Mouse (Mus musculus): Measurements from ENCODE around the gene Med25. TPM values are rescaled to one million over a fixed set of nuclear protein-coding genes. Genes with fewer than 3 reads are reported as not detected.

The Med25 gene
- polyA plus RNA-seq, 1 experiment from 2014 or later = 220 TPM

DNA sequence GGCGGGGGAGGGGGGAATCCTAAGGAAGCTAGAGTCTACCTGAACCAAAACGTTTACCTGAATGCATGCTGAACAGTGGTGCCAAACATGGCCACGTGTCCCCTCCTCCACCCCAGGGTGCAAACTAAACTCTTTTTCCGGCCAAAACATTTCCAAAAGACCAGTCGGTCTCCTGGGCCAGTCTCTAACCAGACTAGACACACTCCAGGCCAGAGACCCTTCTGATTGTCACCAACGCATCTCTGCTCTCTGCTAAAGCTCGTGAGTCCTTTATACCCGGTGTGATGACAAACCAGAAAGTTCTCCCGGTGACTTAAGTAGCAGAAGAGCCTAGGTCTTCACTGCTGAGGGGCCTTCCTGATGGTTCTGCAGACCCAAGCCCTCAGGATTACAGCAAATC is 24.7 kb downstream of the Med25 start:
- no peaks in the 10 kb centered on the region for H3K9me3 ChIP-seq (replicated peaks)
- H3K4me3 ChIP-seq = peak overlapping the region; percentile 98
- peaks cover 55% of the 10 kb centered on the region for H3K36me3 ChIP-seq
- WGBS = 57% methylated on average over 9 of the region's 9 CpGs
- H3K4me1 ChIP-seq = peaks cover 57% of the 10 kb centered on the region
- H3K27ac ChIP-seq (replicated peaks) = peak overlapping the region; percentile 99
- no peak for DNase-seq (ENCODE audit: low spot score)
- no peaks in the 10 kb centered on the region for H3K27me3 ChIP-seq (ENCODE audit: low read depth, poor library complexity, severe bottlenecking)

- H3K4me3 ChIP-seq = peak overlapping the region; percentile 98
- peaks cover 55% of the 10 kb centered on the region for H3K4me1 ChIP-seq
- H3K27ac ChIP-seq (replicated peaks) = peak overlapping the region; percentile 55
- no peak for DNase-seq (ENCODE audit: low spot score)
- 82% methylated on average over 19 of the region's 19 CpGs for WGBS
- peaks cover 61% of the 10 kb centered on the region for H3K36me3 ChIP-seq
- no peaks in the 10 kb centered on the region for H3K27me3 ChIP-seq (ENCODE audit: low read depth, poor library complexity, severe bottlenecking)
- H3K9me3 ChIP-seq (replicated peaks) = no peaks in the 10 kb centered on the region
These were observed 25.4 kb downstream of the Med25 start for GRCm38 (mm10) chr7:44867010-44867702.

DNA sequence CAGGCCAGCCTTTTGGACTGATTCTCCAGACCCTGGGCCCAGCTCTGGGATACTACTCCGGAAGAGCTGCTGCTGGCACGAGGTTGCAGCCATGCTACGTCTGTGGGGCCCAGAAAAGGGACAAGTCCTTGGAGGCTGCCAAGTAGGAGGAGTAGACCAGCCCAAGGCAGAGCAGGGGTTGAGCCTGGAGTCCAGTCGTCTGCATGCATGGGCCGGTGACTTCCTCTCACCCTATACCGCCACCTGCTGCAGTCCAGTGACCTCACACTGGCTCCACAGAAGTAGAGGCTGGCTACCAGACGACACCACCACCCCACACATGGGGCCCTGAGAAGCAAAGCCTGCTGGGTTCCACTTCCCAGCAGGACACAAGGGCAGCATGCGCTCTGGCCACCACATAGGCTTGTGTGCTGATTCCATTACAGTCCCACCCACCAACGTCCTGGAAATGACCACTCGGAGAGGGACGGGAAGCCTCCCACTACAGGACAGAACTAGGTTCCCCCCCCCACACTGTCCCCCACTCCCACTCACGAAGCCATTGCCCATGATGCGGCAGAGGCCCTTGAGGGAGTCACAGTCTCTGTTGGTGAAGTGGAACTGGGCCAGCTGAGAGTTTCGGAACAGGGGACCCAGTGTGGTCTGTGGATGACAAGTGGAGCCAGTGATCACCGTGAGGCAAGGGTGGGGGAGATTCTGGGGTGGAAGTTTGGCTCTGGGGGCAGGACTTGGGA is 26.1 kb downstream of the Med25 start:
- no peaks in the 10 kb centered on the region for H3K9me3 ChIP-seq (replicated peaks)
- H3K27me3 ChIP-seq (ENCODE audit: low read depth, poor library complexity, severe bottlenecking) = no peaks in the 10 kb centered on the region
- no peak for DNase-seq (ENCODE audit: low spot score)
- H3K36me3 ChIP-seq = peaks cover 68% of the 10 kb centered on the region
- 76% methylated on average over 15 of the region's 15 CpGs for WGBS
- H3K4me3 ChIP-seq = peak overlapping the region; percentile 98
- H3K4me1 ChIP-seq = peaks cover 55% of the 10 kb centered on the region
- peak overlapping the region; percentile 55; the same call in 1 of the 2 replicates for H3K27ac ChIP-seq (replicated peaks)

- 92% methylated on average over 24 of the region's 24 CpGs for WGBS
These were observed 27.6 kb downstream of the Med25 start for GRCm38 (mm10) chr7:44864595-44865542.

DNA sequence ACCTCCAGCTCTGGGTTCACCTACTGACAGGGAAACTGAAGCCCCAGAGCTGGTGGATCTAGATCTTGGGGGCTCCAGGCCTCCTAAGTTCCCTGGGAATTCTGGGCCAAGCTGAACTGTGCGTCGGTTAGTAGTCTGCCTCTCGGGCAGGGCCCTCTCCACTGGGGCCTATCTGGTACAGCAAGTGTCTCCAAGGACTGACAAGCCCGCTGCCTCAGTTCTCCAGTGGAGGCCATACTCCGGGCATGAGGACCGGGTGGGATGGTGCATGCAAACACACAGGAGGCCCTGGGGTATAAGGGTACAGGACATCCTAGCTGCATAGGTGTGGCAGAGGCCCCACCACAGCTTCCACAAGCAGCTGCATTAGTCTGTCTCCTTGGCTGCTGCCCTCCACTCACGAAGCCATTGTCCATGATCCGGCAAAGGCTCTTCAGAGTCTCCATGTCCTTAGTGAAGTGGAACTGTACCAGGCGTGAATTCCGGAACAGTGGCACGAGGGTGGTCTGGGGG is 28.5 kb downstream of the Med25 start:
- H3K4me1 ChIP-seq = peaks cover 52% of the 10 kb centered on the region
- no peak overlapping the region for H3K27ac ChIP-seq (replicated peaks)
- H3K36me3 ChIP-seq = peaks cover 85% of the 10 kb centered on the region
- H3K27me3 ChIP-seq (ENCODE audit: low read depth, poor library complexity, severe bottlenecking) = no peaks in the 10 kb centered on the region
- H3K4me3 ChIP-seq = peak overlapping the region; percentile 30; the same call in 1 of the 2 replicates
- no peak for DNase-seq (ENCODE audit: low spot score)
- WGBS = 89% methylated on average over 11 of the region's 11 CpGs
- H3K9me3 ChIP-seq (replicated peaks) = no peaks in the 10 kb centered on the region

More at GRCm38 (mm10) chr7:44864595-44865542, 27.6 kb downstream of the Med25 start:
- Histone ChIP-seq H3K4me3 (peak overlapping the region; percentile 30), H3K27me3 (ENCODE audit: low read depth, poor library complexity, severe bottlenecking) (no peaks in the 10 kb centered on the region), H3K4me1 (peaks cover 53% of the 10 kb centered on the region), H3K9me3 (replicated peaks) (no peaks in the 10 kb centered on the region), H3K36me3 (peaks cover 81% of the 10 kb centered on the region), H3K27ac (replicated peaks) (0 out of 2 replicates have a peak overlapping the region, but pooled peaks have one; percentile 28)
- DNase-seq (ENCODE audit: low spot score) = no peak

GRCm38 (mm10) chr7:44863210-44863609 is 29.3 kb downstream of the Med25 start:
- Histone ChIP-seq H3K27ac (replicated peaks) (no peak overlapping the region), H3K27me3 (ENCODE audit: low read depth, poor library complexity, severe bottlenecking) (no peaks in the 10 kb centered on the region), H3K4me3 (peak overlapping the region; percentile 17), H3K9me3 (replicated peaks) (no peaks in the 10 kb centered on the region), H3K4me1 (peaks cover 53% of the 10 kb centered on the region), H3K36me3 (peaks cover 88% of the 10 kb centered on the region)
- no peak for DNase-seq (ENCODE audit: low spot score)
- 93% methylated on average over 14 of the region's 14 CpGs for WGBS

GRCm38 (mm10) chr7:44862434-44862833 is 30.1 kb downstream of the Med25 start:
- Histone ChIP-seq H3K4me3 (no peak overlapping the region; the same call in 1 of the 2 replicates), H3K4me1 (peaks cover 53% of the 10 kb centered on the region), H3K27ac (replicated peaks) (no peak overlapping the region), H3K9me3 (replicated peaks) (no peaks in the 10 kb centered on the region), H3K36me3 (peaks cover 80% of the 10 kb centered on the region), H3K27me3 (ENCODE audit: low read depth, poor library complexity, severe bottlenecking) (no peaks in the 10 kb centered on the region)
- 93% methylated on average over 8 of the region's 8 CpGs for WGBS
- DNase-seq (ENCODE audit: low spot score) = no peak

DNA sequence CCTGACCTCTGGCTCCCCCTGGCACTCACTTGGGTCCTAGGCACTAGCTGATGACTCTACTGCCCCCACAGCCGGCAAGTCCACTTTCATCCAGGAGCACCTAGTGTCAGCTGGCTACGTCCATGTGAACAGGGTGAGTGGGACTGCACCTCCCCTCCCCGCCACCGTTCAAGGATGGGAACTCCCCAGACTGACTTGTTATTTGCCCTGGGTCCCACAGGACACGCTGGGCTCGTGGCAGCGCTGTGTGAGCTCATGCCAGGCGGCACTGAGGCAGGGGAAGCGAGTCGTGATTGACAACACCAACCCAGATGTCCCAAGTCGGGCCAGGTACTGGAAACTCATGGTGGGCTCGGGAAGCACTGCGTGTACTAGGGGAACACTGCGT is 31.1 kb downstream of the Med25 start:
- no peaks in the 10 kb centered on the region for H3K27me3 ChIP-seq (ENCODE audit: low read depth, poor library complexity, severe bottlenecking)
- peak overlapping the region; percentile 9; the same call in 1 of the 2 replicates for H3K4me3 ChIP-seq
- H3K36me3 ChIP-seq = peaks cover 70% of the 10 kb centered on the region
- no peak for DNase-seq (ENCODE audit: low spot score)
- peaks cover 51% of the 10 kb centered on the region for H3K4me1 ChIP-seq
- WGBS = 88% methylated on average over 14 of the region's 14 CpGs
- H3K27ac ChIP-seq (replicated peaks) = peak overlapping the region; percentile 69; the same call in 1 of the 2 replicates
- H3K9me3 ChIP-seq (replicated peaks) = no peaks in the 10 kb centered on the region

DNA sequence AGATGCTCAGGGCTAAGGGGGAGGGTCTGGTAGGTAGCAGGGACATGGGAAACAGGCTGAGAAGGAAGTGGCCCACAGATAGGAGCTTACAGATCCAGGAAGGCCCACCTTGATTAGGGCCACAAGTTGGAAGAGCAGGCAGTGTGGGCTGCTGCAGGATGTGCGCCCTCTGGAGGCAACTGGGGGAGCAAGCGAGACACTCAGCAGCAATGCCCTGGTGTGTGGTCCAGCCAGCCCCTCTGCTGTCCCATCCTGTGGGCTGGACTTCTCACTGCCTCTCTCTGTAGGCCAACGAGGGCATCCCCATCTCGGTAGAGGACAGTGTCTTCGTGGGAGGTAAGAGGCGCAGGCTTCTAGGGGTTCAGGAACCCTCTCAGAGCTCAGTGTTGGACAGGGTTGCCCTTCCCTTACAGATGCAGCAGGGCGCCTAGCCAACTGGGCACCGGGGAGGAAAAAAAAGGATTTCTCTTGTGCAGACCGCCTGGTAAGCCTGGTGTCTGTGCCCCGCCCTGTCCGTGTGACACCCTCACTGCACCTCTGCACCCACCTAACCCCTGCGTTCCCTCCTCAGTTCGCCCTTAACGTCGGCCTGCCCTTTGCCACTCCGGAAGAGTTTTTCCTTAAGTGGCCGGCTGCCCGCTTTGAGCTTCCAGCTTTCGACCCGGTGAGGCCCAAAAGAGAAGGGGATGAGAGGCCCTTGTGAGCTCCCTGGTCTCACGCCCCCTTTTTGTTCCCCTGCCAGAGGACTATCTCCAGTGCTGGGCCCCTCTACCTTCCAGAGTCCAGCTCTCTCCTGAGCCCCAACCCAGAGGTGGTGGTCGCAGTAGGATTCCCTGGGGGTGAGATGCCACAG is 31.7 kb downstream of the Med25 start:
- Histone ChIP-seq H3K4me3 (peak overlapping the region; percentile 34), H3K4me1 (peaks cover 50% of the 10 kb centered on the region)
- WGBS = 59% methylated on average over 22 of the region's 22 CpGs

DNA sequence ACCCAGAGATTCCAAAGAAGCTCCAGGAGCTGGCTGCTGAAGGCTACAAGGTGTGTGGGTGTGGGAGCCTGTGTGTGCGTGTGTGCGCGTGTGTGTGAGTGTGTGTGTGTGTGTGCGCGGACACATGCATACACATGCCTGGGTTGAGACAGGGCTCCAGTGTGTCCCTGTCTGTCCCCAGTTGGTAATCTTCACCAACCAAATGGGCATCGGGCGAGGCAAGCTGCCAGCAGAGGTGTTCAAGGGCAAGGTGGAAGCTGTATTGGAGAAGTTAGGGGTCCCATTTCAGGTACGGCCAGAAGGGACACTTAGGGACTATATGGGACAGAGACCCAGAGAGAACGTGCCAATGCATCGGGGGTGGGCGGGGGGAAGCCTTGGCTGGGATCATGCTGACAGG is 32.6 kb downstream of the Med25 start:
- Histone ChIP-seq H3K4me3 (0 out of 2 replicates have a peak overlapping the region, but pooled peaks have one; percentile 5), H3K4me1 (peaks cover 51% of the 10 kb centered on the region), H3K9me3 (replicated peaks) (no peaks in the 10 kb centered on the region), H3K27me3 (ENCODE audit: low read depth, poor library complexity, severe bottlenecking) (no peaks in the 10 kb centered on the region), H3K36me3 (peaks cover 55% of the 10 kb centered on the region), H3K27ac (replicated peaks) (no peak overlapping the region)
- WGBS = 92% methylated on average over 11 of the region's 11 CpGs
- no peak for DNase-seq (ENCODE audit: low spot score)

More for the DNA sequence above, 31.7 kb downstream of the Med25 start:
- DNase-seq (ENCODE audit: low spot score) = peak; percentile 79
- Histone ChIP-seq H3K27ac (replicated peaks) (peak overlapping the region; percentile 69), H3K27me3 (ENCODE audit: low read depth, poor library complexity, severe bottlenecking) (no peaks in the 10 kb centered on the region), H3K36me3 (peaks cover 64% of the 10 kb centered on the region), H3K9me3 (replicated peaks) (no peaks in the 10 kb centered on the region)

DNA sequence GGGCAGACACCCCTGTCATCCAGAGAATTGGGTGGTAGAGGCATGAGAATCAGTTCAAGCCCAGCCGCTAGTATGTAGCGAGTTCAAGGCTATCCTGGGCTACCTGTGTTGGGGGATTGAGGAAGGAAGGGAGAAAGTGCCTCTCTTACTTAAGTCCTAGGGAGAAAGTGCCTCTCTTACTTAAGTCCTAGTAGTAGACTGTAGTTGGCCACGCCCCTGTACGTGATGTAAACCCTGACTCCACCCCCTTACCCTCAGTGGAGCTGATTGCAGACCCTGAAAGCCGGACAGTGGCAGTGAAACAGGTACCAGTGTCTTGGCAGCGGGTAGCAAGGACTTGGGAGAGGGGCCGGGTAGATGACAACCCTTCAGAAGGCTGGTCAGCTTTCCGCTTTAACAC is 34.6 kb downstream of the Med25 start:
- peak overlapping the region; percentile 94 for H3K27ac ChIP-seq (replicated peaks)
- peaks cover 40% of the 10 kb centered on the region for H3K36me3 ChIP-seq
- H3K4me3 ChIP-seq = peak overlapping the region; percentile 91
- H3K27me3 ChIP-seq (ENCODE audit: low read depth, poor library complexity, severe bottlenecking) = no peaks in the 10 kb centered on the region
- no peak for DNase-seq (ENCODE audit: low spot score)
- 32% methylated on average over 8 of the region's 8 CpGs for WGBS
- peaks cover 71% of the 10 kb centered on the region for H3K4me1 ChIP-seq
- no peaks in the 10 kb centered on the region for H3K9me3 ChIP-seq (replicated peaks)
